Mouse (Mus musculus): Measurements from ENCODE around the gene Srrm2. TPM values are rescaled to one million over a fixed set of nuclear protein-coding genes. Genes with fewer than 3 reads are reported as not detected.

The Srrm2 gene
- total RNA-seq, 2 experiments from 2014 or later: 613 to 663 TPM

DNA sequence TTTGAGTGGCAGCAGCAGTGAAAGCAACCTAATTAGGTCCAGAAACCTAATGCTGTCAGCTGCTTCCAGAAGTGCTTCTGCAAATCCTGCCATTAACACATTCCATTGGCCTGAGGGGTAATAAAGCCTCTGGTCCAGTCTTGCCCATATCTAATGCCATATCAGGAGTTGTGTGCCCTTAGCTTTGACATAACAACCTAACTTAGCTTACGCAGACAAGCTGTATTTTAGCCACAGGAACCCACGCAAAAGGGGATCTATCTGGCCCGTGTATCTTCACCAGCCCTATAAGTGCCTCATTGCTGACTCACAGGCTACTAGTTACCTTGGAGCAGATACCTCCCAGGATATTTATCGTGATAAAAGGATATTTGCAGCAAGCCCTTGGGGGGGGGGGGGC lies 35.3 kb downstream of the Srrm2 start:
- no peak for DNase-seq (ENCODE audit: low spot score in 2 of 2)
- no peak for TF ChIP-seq CTCF (conservative IDR thresholded peaks at IDR 0.05)
- Histone ChIP-seq H3K27ac (no peak overlapping the region), H3K4me3 (no peak overlapping the region)

DNA sequence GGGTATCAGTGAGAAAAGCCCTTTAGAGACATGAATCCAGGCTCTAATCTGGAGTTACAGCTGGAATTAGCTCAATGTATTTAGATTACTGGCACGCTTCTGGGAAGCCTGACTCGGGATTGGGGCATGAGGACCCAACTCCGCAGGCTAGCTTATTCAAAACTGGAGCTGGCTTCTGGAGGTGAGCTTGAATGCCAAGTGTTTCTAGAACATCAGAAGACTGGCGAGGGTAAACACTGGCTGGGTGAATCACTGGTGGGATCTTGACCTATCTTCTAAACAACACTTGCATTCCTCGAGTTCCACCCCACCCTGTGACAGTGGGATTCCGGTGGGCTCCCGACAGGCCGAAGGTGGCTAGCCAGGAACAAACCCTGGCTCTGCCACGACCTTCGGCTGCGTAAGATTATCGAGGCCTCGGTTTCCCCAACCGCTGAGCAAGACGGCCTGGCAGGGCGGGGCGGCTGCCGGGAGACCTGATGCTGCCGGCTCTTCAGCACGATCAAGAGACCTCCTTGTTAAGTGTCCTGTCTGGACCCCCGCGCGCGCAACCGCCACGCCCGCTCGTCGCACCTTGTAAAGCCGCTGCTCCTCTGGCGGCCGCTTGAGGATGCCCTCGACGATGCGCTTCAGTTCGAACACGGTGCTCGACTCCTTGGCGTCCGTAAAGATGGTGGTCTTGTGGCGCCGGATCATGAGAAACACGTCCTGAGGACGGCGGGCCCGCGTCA lies 38.1 kb downstream of the Srrm2 start:
- no peak for TF ChIP-seq CTCF (conservative IDR thresholded peaks at IDR 0.05)
- peak overlapping the region; percentile 92 for H3K27ac ChIP-seq
- peak; percentile 31 to 57 for DNase-seq (ENCODE audit: low spot score in 2 of 2)
- H3K4me3 ChIP-seq: peak overlapping the region; percentile 92

DNA sequence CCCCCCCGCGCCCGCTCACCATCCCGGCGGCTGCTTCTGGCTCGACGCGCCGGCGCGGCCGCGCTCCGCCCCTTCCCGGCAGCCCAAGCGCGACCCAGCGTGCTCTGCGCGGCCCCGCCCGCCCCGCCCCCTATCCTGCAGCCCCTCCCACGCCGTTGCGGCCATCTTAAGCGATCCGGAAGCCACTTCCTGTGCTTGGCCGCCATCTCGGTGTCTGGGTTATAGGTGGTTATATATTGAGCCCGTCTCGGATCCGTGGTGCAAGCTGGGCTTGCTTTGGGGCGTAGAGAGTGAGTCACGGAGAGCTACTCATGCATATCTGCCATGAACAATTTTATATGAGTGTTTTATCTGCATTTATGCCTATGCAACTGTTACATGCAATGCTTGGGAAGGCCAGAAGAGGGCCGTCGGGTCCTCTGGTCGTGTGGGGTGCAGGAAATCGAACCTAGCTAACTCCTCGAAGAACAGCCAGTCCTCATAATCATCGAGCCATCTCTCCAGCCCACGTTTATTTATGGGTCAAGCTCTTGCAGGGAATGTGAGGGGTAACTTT lies 38.8 kb downstream of the Srrm2 start, which contains the start of gene Elob:
Gene Elob, minus strand, starts transcription at position 73 of the 556 bp plus-strand sequence.
- peak; percentile 86 for TF ChIP-seq CTCF (conservative IDR thresholded peaks at IDR 0.05)
- peak; percentile 81 to 83 for DNase-seq (ENCODE audit: low spot score in 2 of 2)
- peak within 1 kb of the TSS; percentile 100 for H3K27ac ChIP-seq
- H3K4me3 ChIP-seq: peak within 1 kb of the TSS; percentile 92

DNA sequence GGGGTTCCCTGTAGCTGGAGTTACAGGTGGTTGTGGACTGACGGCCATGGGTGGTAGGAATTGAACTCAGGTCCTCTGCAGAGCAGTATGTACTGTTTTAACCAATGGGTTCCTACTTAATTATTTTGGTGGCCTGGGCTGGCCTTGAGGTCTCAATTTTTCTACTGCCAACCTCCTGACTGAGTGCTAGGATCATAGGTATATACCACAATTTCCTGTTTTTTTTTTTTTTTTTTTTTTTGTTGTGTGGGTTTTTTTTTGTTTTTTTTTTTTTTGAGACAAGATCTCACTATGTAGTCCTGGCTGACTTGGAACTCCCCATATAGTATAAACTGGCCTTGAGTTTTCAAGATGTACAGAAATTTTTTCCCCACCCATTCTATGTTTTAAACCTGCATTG lies 40.9 kb downstream of the Srrm2 start:
- no peak for TF ChIP-seq CTCF (conservative IDR thresholded peaks at IDR 0.05)
- no peak overlapping the region for H3K27ac ChIP-seq

DNA sequence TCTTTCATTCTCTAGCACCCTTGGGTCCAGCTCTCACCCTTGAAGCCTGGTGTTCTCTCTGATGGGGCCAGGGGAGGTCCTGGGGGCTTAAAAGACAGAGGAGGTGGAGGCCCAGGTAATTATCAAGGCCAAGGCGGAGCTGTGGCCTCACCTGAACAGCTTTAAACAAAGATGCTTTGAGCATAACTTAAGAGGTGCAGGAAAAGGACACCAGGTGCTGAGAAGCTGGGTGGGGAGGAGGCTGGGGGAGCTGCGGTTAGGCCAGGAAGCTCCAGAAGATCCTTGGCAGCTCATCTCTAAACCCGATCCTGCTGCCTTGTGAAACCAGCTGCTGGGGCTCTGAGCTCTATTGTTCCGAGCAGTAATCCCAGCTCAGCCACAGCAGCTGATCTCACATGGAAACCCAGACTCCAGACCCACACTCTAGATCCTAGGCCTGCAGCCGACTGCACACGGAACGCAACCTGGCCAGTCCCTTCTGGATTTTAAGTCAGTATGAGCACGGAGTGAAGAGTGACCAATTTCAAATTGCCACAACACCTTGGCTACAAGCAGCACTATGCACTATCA lies 45.8 kb downstream of the Srrm2 start, which contains the start of gene Prss33:
Gene Prss33, minus strand, starts transcription at position 51 of the 570 bp plus-strand sequence.
- no peak for DNase-seq (ENCODE audit: low spot score in 2 of 2)
- TF ChIP-seq CTCF (conservative IDR thresholded peaks at IDR 0.05): no peak
- H3K27ac ChIP-seq: no peak within 1 kb of the TSS
- no peak within 1 kb of the TSS for H3K4me3 ChIP-seq

More for the DNA sequence above, 40.9 kb downstream of the Srrm2 start:
- H3K4me3 ChIP-seq: no peak overlapping the region
- DNase-seq (ENCODE audit: low spot score in 2 of 2): no peak

DNA sequence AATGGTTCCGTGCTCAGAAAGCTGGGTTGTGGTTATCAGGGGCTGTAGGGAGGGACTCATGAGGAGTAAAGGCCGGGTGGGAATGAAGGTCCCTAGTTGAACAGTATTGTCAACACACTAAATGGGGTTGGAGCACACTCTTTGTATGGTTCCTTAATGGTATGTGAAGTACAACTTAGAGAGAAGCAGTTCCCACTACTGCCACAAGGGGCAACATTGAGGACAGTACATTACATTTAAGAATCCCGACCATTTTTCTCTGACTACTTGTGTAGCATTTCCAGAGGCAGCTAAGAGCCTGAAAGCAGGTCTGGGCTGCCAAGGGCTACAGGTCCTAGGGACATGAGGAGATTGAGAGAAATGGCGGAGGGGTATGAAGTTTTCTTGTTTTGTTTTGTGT lies 50.8 kb downstream of the Srrm2 start:
- no peak for DNase-seq (ENCODE audit: low spot score in 2 of 2)

DNA sequence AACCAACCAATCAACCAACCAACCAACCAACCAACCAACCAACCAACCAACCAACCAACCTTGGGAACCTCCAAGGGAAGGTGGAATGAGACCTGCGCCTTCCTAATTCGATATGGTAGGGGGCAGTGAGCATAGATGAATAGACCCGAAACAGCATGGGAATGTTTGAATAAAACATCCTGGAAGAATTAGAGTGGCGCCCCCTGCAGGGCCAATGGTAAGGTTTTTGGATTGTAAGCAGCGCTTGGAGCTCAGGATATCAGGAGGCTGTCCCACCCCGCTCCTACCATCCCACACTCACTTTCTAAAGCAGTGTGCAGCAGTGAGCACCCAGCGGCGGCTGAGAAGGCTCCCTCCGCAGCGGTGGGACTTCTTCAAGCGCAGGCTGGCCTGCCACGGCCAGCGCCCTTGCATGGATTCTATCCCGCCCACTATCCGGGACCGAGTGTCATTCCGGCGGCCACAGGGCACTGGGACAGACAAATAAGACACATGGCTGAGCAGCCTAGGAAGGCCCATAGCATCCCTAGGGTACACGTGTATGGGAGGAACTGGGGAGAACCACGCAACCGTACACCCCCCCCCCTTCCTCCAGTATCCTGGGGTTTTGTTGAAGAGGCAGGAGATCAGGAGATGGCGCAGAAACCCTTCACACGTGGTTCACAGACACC lies 52.9 kb downstream of the Srrm2 start:
- H3K27ac ChIP-seq: no peak overlapping the region
- TF ChIP-seq CTCF (conservative IDR thresholded peaks at IDR 0.05): peak; percentile 57
- no peak for DNase-seq (ENCODE audit: low spot score in 2 of 2)
- H3K4me3 ChIP-seq: peak overlapping the region; percentile 34; the same call in 1 of the 2 replicates

More for the DNA sequence above, 50.8 kb downstream of the Srrm2 start:
- peak; percentile 96 for TF ChIP-seq CTCF (conservative IDR thresholded peaks at IDR 0.05)
- Histone ChIP-seq H3K27ac (no peak overlapping the region), H3K4me3 (no peak overlapping the region)

DNA sequence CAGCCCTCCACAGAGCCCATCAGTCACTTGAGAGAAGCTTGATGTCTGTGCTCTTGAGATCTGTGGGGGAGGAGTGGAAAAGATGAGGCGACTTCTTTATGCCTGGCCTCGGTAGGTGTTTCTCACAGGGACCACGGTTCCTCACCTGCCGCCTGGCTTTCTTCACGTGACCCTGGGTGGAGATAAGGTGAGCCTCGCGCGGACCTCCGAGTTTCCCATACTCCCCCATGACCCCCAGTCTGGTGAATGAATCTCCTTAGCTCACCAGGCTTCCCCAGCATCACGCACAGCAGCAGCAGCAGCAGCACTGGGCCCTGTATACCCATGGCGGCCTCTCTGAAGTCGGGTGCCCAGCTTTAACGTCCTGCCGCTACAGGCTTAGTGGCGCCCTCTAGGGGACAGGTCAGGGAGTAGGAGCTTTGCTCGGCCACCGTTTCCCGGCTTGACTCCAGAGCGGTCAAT lies 53.5 kb downstream of the Srrm2 start, which contains the start of the genes Prss32 and Prss41:
Gene Prss32, plus strand, starts transcription at position 44 of the 462 bp plus-strand sequence.
Gene Prss41, minus strand, starts transcription at position 361 of the 462 bp plus-strand sequence.
- Histone ChIP-seq H3K27ac (no peak within 1 kb of the TSS), H3K4me3 (peak within 1 kb of the TSS; percentile 34)
- peak in 1 of 2 experiments; percentile 50 for DNase-seq (ENCODE audit: low spot score in 2 of 2)
- peak; percentile 82 for TF ChIP-seq CTCF (conservative IDR thresholded peaks at IDR 0.05)

DNA sequence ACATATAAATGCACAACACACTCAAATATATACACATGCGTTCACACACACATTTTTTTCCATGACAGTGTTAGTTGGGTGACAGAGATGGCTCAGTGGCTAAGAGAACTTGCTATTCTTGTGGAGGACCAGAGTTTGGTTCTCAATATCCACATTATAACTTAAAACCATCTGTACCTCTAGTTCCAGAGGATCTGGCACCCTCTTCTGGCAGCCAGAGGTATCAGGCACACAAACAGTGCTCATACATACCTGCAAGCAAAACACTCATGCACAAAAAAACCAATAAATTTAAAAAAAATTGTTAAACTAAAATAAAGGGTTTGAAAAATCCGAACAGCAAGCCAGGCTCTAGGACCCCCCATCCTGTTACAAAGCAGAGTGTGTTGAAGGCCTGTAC lies 59.7 kb downstream of the Srrm2 start:
- TF ChIP-seq CTCF (conservative IDR thresholded peaks at IDR 0.05): peak; percentile 55
- no peak overlapping the region for H3K4me3 ChIP-seq
- DNase-seq (ENCODE audit: low spot score in 2 of 2): no peak
- H3K27ac ChIP-seq: no peak overlapping the region

DNA sequence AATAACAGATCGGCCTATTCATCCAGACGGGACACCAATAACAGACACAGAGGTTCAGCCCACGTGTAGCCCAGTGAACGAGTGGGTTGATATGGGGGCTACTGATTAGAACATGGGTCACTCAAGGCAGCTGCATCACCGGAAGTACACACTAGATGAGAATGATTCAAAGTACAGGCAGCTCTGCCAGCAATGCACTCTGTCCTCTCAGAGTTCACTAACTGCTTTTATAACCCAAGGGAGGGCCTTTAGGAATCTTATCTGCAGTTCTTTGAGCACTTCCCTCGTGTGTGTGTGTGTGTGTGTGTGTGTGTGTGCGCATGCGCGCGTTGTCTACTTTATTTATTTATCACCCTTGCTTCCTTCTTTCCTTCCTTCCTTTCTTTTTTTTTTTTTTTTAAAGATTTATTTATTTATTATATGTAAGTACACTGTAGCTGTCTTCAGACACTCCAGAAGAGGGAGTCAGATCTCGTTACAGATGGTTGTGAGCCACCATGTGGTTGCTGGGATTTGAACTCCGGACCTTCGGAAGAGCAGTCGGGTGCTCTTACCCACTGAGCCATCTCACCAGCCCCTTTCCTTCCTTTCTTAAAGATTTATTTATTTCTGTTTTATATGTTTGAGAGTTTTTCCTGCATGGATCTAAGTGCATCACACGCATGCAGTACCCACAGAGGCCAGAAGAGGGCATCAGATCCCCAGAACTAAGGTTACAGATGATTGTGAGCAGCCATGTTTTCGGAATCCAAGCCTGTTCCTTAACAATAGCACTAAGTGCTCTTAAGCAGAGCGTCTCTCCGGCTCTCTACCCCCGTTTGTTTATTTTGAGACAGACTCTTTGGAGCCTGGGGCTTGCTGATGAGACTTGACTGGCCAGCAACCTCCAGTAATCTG lies 60.8 kb downstream of the Srrm2 start:
- no peak overlapping the region for H3K27ac ChIP-seq
- peak; percentile 26 to 71 for DNase-seq (ENCODE audit: low spot score in 2 of 2)
- no peak overlapping the region for H3K4me3 ChIP-seq
- peak; percentile 81 for TF ChIP-seq CTCF (conservative IDR thresholded peaks at IDR 0.05)

DNA sequence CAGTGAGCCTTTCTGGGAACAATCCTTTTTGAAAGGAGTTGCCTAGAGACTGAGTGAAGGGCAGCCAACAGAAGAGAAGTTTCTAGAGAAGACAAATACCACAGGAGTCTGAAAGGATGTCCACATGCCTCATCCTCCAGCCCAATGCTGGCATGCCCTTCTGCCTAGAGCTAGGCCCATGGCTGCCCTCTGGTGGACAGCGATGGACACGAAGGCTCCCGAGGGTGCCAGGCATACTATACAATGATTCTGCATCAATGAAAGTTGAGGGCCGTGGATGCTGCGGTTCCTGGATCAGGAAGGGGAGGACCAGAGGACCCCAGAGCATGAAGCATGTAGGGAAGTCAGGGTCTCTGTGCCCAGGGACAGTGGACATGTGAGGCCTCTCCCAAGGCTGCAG lies 63.0 kb downstream of the Srrm2 start:
- peak in 1 of 2 experiments; percentile 32 for DNase-seq (ENCODE audit: low spot score in 2 of 2)

More for the DNA sequence above, 63.0 kb downstream of the Srrm2 start:
- H3K27ac ChIP-seq: no peak overlapping the region
- TF ChIP-seq CTCF (conservative IDR thresholded peaks at IDR 0.05): peak; percentile 67
- no peak overlapping the region for H3K4me3 ChIP-seq
